Mouse (Mus musculus) urinary bladder, postnatal 25 days (tissue): ENCODE measurements around the gene Ntrk3.

ENCODE experiments used
- DNase-seq: peaks from one replicate; pipeline ENCODE4 v3.0.0; 2022; ENCODE audit warnings: low spot score

Gene Ntrk3

DNA sequence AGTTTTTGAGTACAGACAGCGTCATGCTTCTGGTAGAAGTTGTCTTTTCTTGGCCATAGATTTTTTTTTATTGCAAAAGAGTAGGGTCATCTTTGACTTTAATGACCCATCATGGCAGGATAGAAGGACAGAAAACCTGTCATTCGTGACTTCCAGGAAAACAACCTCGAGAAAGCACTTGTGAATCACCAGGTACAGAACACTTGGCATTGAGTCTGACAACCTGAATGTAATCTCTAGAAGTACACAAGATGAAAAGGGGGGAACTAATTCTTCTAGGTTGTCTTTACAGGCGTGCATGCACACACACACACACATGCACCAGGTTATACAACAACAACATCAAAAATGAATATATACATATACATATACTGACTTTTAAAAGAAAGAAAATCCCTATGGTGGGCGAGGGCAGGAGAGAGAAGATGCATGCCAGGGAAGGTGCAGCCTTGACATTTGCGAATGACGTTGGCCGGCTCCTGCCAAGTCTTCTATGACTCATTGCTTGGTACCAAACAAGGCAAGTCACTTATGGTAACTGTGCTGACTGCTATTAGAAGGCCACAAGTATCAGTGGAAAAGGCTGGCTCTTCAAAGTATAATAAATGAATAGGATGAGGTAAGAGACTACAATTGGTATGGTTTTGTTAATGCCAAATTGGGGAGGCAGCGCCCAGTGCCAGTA is 217.4 kb downstream of the Ntrk3 start:
- no peak for DNase-seq

DNA sequence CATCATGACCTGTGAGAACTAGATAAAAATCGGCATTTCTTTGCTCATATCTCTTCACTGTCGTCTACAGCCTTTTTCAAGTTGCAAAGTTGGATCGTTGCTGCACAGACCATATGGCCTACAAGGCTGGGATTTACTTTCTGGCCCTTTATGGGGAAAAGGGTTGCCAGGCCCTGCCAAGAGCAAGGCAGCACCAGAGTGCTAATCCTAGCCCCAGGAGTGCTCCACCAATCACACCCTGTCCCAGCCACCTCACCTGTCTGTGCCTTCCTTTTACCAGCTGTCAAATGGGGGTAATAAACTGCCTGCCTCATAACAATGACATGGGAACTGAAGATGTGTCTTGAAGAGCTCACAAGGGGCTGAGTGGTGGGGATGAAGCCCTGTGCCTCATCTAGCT is 218.1 kb downstream of the Ntrk3 start:
- no peak for DNase-seq

DNA sequence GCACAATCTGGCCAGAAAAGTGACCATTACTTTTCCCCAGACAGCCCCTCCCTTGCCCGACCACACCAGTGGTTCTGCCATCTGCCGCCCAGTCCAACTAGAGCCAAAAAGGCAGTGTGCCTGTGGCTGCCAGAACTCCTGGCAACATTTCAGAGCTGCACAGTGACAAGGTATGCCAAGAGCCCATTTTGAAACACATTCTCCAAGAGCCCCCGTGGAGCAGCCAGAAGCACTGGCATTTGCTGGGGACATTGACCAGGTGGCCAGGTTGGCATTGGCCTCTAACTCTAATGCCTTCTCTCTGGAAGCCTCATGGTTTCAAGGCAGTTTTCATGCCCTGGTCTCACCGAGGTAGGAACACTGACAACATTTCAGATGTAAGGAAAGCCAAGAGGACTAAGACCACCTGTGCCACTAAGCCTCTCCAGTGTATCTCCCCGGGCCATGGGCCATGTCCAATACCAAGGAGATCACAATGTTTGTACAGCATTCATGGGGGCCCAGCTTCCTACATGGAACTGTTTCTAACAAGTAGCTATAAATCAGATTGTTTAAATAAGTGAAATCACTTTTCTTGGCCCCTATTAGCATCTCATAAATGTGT is 218.9 kb downstream of the Ntrk3 start:
- no peak for DNase-seq

GRCm38 (mm10) chr7:78515042-78515609 is 222.7 kb downstream of the Ntrk3 start:
- DNase-seq, result no peak

- DNase-seq, result no peak
These were observed 230.7 kb downstream of the Ntrk3 start for GRCm38 (mm10) chr7:78507032-78507611.

DNA sequence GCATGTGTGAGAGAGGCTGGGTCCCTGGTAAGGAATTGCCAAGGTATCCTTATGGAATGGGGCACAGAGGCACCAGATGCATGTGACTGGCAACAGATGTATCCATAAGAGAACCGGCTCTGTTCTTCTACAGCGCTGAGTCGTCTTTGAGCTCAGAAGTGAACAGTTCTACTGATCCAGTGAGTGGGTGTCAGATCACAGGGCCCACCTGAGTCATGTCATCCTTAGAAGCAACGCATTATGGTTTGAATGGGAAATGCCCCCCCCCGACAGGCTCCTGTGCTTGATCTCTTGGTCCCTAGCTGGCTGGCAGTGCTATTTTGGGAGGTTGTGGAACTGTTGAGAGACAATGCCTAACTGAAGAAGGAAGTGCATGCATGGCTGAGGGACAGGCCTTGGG is 236.9 kb downstream of the Ntrk3 start:
- DNase-seq, result no peak

DNA sequence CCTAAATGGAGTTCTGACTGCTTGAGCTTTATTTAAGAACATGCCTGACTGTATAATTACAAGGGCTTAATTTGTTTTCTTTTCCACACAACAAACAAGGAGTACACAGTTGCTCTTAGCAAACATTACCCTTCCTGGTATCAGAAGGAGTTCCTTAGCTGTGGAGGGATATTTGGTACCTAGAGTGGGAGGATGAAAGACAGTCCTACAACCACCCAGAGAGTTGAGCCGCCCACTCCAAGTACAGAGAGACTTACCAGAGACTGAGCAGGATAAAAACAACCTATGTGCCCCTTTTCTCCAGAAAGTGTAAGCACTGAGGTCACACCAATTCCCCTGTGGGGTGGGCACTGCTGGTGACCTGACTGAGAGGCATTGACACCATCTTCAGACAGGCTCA is 237.8 kb downstream of the Ntrk3 start:
- DNase-seq, result no peak

DNA sequence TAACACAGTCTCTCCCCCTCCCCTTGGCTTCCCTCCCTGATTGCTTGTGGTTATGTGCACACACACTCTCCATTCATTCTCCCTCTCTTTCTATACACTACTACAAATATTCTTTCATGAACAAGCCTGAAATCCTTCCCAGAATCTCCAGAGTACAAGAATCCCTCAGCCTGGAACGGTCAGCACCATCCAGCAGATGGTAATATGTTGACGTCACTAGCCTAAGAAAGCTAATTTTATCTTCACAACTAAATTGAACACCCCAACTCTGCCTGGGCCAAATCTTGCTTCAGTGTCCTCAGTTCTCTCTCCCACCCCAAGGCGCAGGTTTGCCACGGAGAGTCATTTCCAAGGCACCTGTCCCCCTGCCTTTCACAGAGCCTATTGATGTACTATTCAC is 239.5 kb downstream of the Ntrk3 start:
- DNase-seq, result no peak

- DNase-seq, result no peak
These were observed 240.0 kb downstream of the Ntrk3 start for GRCm38 (mm10) chr7:78497819-78498218.

GRCm38 (mm10) chr7:78493591-78493990 is 244.2 kb downstream of the Ntrk3 start:
- no peak for DNase-seq

DNA sequence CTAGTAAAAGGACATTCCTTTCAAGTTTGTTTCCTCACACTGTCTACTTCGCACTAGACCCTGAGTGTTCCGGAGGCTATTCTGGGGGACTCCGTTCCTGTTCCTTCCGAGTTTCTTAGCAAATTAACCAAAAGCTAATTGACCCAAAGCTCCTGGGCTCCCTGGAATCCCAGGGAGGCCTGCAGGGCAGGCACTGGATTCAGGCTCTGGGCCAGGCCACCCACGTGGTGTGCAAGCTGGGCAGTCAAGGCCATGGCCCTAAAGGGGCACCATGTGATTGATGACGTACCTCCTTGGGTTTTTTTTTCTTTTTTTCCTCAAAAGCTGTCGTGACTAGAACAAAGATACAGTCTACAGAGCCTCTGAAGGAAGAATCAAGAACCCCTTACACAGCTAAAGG is 246.6 kb downstream of the Ntrk3 start:
- DNase-seq, result no peak

DNA sequence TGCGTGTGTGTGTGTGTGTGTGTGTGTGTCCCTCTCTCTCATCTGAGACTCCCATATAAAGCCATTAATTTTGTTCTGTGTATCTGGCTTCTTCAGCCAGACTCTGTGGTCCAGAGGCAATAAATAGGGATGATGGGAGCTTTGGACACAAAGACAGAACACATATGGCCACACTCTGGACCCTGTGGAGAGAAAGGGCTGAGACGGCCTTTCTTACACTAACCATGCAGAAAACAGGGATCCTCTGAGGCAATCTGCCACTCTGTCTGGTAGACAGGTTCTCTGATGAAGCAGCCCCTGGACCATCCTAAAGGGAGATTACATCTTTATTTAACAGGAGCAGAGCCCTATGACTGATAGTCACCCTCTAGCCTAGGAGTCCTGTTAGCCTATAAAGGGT is 253.5 kb downstream of the Ntrk3 start:
- DNase-seq, result no peak

DNA sequence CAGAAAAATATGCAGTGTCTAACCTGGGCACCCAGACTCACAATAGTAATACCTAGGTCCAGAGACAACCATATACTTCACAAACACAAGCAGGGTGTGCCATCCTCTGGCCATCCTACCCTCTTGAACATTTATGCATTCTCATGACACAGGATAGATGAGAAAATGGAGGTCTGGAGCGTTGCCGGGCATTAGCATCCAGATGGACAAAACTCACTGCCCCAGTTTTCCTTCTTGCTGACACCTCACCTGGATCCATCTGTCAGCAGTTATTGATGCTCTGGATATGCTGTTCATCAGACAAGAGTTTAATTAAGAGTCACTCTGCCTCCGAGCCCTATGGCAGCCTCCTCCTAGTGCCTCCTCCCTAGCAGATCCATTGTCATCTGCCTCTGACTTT is 254.1 kb downstream of the Ntrk3 start:
- DNase-seq, result no peak

- no peak for DNase-seq
These were observed 254.8 kb downstream of the Ntrk3 start for GRCm38 (mm10) chr7:78483061-78483460.

- DNase-seq, result no peak
These were observed 258.9 kb downstream of the Ntrk3 start for GRCm38 (mm10) chr7:78478881-78479280.

DNA sequence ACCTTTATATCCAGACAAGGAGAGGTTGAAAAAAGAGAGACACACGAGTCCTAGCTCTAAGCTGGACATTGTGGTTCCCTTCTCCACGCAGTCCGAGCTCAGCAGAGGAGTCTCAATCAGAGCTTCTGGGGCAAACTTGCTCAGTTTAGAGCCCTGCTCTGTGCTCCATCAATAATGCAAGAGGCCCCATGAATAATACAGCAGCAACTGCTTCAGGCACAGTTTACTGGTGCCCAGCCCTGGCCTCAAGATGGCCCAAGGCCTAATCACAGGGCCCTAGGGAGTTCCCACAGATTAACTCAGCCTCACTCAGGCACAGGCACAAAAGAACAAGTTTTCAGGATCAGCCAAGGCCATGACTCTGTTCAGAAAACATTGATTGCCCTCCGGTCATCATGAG is 266.1 kb downstream of the Ntrk3 start:
- no peak for DNase-seq

DNA sequence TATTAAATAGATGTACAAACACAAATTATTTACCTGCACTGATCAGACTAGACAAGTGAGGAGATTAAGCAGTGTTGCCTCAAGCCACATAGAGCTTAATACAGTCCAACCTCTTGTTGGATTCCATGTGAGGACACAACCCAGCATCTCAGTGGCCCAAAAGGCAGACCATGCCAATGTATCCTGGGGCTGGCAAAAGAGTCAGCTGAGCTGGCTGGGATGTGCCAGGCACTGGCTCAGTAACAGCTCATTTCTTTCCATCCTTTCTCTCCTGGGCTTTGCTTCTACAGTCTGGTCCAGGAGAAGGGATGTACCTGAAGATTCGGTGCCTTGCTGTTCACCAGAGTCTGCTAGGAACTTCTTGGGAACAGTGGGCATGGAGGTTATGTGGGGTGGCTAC is 266.5 kb downstream of the Ntrk3 start:
- DNase-seq, result no peak

- no peak for DNase-seq
These were observed 275.2 kb downstream of the Ntrk3 start for GRCm38 (mm10) chr7:78462605-78463004.

DNA sequence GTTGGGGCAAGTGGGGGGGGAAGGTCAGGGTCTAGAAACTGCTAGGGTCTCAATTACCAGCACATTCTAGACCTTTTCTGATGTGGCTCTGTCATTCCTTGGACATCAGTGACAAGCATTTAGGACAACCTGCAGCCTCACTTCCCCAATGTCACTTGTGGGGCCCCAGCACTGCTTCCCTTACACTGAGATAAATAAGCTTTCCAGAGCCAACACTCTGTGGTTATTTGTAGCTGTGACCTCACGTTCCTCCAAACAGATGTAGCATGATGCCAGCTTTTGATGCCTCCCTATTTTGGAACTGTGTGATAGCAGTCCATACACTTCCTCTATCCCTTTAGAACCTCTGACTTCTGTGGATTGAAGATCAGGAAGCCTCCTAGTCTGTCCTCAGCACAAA is 278.8 kb downstream of the Ntrk3 start:
- DNase-seq, result no peak

DNA sequence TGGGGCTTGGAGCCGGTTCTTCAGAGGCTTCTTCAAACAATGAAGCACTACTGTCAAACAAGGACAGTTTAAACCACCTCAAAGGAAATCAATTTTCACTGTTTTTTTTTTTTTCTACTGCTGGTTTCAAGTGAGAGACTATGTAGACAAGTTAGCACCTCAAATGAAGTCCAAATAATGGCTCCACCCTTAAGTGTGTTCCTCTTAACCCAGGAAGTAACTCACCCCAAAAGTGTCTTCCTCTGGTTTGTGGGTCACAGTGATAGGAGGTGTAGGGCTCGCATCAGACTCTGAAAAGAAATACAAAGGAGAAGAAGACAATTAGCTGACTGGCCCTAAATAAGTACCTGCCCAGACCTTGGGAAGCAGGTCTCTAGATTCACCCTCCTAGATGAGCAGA is 286.1 kb downstream of the Ntrk3 start:
- DNase-seq, result no peak

DNA sequence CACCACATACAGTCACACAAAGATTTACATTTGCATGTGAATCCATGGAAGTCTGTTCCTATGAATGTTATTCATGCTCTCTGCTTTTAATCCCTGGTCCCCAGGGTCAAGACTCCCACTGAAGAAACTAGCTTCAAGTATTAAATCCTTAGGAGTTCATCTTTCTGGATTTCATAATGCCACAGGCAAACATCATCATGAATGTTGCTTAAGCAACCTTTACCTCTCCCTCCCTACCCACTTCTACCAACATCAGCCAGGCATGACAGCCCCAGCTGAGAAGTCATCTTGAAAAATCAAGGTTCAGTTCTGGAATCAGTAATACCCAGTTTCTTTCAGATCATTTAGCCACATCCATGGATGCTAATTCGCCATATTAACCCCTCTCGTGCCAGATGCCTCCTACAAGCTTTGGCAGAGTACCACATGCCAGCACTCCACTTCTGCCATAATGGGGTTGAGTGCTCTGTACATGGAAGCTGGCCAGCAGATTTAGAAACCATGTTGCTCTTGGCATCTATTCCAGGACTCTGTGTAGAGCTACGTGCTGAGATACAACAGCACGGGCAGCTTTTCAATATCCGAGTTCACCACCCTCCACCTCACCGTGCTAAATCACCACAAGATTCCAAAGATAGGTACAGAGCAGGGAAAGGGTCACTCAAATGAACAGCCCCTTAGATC is 287.8 kb downstream of the Ntrk3 start:
- no peak for DNase-seq

DNA sequence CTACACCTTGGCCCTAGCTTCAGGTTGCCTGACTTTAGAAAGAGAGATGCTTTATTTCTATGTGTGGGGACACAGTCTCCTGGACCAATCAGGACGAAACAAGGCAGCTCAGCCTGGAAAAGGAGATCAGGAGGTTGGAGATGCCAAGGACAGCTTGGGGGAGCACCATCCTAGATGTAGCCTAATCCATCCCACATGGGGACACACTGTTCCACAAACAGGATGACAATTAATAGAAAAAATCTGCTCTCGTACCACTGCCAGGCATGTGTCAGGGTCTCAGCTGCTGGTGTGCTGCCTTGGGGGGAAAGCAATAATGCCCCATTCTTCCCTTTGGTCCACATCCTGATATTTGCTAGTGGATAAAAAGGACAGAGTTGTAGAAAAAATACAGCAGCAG is 289.0 kb downstream of the Ntrk3 start:
- no peak for DNase-seq
